Mouse (Mus musculus): ENCODE data around the gene Lrguk. TPM values are rescaled to one million over a fixed set of nuclear protein-coding genes. Genes with fewer than 3 reads are reported as not detected.

The Lrguk gene
- not detected in 2 replicates for total RNA-seq (2017)

DNA sequence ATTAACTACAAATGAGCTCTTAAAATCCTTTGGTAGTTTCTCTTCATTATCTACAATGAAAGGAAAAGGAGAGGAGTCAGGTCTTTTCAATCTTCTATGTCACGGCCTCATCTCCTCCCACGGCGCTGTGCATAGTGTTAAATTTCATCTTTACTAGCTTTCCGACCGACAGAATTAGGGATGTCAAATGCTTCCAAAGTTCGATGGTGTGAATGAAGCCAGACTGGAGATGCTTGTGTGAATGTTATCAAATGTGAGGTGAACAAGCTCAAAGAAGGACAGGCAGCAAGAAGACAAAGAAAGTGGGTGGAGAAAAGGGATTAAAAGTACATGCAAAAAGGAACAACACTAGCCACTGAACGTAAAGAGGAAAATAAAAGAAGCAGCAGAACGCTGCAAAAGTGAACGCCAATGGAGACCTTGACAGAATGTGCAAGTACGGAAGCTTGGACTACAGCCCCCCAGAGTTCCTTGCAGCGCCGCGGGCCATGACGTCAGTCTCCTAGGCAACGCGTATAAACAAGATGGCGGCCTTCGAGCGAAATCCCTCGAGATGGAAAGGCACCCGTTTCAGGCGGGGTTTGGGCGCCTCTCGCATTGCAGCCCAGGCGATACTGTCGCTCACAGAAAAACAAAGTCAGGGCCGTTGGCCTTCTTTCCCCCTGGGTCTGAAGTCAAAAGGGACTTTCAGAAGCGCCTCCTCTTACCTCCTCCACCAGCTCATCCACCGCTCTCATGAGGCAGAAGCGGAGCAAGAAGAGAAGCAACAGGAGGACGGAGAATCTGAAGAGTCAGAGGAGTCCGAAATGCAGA lies at the start of gene Lrguk:
Lrguk (plus strand) TSS at position 516 of the 813 bp plus-strand sequence.
- peak; percentile 85 for ATAC-seq (ENCODE audit: extremely low read depth, insufficient number of reproducible peaks, low FRiP score, poor library complexity, severe bottlenecking)

DNA sequence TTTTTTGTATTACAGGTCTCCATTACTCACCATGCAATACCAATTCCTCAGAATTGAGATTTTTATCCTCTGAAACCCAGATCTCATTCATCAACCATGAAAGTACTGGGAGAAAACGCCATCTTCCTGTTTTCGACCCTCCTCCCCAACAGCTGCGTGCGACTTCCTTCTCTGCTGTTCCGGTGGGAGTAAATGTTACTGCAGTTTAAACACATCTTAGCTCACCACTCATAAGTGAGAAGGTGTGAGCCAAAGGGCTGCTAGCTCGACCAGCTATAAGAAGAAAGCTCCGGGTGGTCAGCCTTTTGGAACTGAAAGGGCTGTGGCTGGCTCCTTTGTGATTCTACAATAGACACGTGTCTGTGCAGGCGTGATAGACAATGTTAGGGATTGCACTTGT lies 46.5 kb upstream of the Lrguk start:
- ATAC-seq (ENCODE audit: extremely low read depth, insufficient number of reproducible peaks, low FRiP score, poor library complexity, severe bottlenecking): no peak

DNA sequence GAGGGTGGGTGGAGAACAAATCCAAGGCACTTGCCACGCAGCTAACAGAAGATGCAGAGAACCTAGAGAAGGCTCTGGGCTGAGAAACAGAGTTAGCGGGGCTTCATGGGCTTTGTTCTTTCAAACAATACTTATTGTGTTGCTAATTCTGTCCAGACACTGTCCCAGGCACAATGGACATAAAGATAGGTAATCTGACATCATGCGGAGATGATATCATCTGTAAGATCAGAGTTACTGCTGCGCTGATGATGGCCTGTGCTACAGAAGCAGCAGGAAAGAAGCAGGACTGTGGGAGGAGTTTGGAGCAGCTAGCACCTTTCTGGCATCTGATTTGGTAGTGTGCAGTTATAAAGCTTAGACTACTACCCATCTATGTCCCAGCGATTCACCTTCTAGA lies 42.1 kb upstream of the Lrguk start:
- no peak for ATAC-seq (ENCODE audit: extremely low read depth, insufficient number of reproducible peaks, low FRiP score, poor library complexity, severe bottlenecking)

DNA sequence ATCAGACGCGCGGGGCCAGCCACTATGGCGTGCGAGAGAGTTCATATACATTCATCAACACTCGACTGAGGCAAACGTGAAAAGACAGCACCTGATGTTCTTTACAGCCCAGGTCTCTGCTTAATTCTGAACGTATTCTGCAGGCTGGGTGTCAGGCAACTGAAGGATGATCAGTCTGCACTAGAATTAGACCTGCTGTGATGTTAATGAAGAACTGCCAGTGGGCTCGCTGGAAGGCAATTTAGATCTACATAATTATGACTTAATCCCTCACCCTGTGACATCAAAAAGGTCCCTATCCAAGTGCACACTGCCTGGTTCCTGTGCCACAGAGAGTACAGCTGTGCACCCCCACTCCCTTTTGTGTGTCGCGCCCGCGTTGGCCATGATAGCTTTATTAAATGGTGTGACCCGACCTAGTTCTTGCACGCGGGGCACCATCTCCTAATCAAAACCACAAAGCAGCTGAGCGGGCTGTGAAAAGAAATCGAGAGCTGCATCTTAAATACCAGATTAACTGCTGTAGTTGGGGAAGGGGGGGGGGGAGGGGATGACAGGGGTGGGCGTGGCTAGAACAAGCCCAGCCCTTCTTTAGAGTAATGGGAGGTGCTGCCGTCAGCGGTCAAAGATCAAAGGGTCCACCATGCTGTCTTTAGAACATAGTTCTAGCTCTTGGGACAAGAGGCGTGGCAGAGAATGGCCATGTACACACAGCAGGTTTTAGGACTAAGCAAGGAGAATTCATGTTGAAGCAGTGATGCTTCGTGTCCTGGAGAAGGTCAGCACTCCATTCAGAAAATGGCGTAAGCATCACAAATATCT lies 36.8 kb upstream of the Lrguk start:
- ATAC-seq (ENCODE audit: extremely low read depth, insufficient number of reproducible peaks, low FRiP score, poor library complexity, severe bottlenecking): no peak

DNA sequence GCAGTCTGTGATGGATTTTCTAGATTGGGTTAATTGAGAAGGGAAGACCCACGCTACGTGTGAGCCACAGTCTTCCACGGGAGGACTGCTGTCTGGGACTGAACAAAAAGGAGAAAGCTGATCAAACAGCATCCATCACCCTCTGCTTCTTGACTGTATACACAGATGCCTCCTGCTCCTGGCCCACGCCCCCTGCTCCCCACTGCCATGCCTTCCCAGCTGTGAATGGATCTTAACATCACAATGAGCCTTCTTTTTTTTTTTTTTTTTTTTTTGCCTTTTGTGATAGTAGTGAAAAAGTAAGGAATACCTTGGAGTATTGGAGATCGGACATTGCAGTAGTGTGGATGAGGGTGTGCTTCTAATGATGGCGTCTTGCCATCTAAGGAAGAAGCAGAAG lies 35.4 kb upstream of the Lrguk start:
- ATAC-seq (ENCODE audit: extremely low read depth, insufficient number of reproducible peaks, low FRiP score, poor library complexity, severe bottlenecking): no peak

DNA sequence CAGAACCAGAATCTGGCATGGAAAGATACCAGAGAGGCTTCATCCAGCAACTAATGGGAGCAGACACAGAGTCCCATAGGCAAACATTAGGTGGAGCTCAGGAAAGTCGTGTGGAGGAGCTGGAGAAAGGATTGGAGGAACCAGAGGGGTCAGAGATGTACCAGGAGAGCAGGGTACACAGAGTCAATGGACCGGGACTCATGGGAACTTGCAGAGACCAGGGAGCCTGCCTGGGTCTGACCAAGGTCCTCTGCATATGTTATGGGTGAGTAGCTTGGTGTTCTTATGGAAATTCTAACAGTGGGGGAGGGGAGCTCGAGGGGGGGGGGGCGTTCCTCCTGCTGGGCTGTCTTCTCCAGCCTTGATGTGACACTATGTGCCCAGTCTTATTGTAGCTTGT lies 30.7 kb upstream of the Lrguk start:
- ATAC-seq (ENCODE audit: extremely low read depth, insufficient number of reproducible peaks, low FRiP score, poor library complexity, severe bottlenecking): no peak

DNA sequence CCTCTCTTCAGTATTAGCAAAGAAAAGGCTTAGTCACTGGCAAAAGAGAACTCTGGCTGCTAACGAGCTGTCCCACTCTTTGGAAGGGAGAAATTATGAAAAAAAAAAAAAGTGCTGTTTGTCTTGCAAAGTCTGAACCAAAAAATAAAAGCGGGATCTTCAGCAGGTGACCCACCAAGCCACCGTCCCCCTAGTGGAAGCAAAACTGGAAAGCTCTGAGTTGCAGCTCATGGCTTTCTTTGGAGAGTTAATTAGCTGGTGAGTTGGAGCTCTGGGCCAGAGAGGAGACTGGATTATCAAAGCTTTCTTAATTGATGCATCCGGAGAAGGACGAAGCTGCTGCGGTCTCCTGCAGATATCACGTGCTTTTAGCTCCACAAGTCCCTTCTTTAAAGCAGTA lies 29.7 kb upstream of the Lrguk start:
- ATAC-seq (ENCODE audit: extremely low read depth, insufficient number of reproducible peaks, low FRiP score, poor library complexity, severe bottlenecking): no peak

DNA sequence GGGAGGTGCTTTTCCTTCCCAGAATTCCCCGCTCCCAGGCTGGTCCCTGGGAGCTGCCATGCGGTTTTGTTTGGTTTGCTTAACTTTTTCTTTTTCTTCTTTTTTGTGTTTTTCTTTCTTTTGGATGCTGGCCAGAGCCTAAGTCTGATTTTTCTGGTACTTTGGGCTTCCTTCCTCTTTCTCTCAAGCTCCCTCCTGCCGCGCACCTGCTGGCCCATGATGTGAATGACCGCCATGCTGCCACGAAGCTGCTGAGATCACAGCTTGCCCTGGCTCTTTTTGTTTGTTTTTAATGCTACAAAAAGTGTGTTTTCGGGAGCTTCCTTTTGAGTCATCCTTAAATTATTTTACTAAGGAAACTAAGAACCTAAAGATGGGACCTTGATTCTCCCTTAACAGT lies 28.6 kb upstream of the Lrguk start:
- no peak for ATAC-seq (ENCODE audit: extremely low read depth, insufficient number of reproducible peaks, low FRiP score, poor library complexity, severe bottlenecking)

DNA sequence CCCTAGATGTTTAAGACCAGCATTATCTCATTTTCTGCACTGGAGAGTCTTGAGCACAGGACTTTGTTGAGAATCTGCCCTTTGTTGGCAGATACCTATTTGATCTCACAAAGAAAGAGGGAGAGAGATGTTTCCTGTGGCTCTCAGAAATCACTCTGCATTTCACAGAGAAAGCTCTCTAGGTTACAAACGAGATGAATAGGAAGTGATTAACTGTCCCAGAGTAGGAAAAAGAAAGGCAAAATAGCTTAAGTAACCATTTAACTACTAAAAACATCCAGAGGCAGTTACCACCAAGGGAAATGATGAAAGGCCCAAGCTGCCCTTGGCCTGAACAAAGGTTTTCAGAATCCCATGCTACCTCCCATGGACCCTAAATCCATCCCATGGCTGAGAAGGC lies 26.2 kb upstream of the Lrguk start:
- ATAC-seq (ENCODE audit: extremely low read depth, insufficient number of reproducible peaks, low FRiP score, poor library complexity, severe bottlenecking): no peak

DNA sequence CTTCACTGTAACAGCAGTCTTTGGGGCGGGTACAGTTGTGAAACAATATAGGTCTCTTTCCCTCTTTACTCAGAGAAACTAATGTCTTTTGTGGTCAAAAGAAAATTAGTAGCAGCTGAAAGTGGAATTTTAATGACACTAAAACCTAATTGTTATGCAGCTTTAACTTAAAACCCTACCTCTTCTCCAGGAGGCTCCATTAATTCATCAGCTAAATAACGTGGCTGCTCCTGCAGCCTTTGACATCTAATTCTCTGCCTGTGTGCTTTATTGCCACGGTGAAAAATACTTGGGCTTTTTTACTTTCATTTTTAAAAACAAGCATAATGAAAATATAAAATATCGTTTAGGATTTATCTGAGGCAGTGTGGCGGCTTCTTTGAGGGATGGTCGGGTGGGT lies 15.8 kb upstream of the Lrguk start:
- ATAC-seq (ENCODE audit: extremely low read depth, insufficient number of reproducible peaks, low FRiP score, poor library complexity, severe bottlenecking): no peak

DNA sequence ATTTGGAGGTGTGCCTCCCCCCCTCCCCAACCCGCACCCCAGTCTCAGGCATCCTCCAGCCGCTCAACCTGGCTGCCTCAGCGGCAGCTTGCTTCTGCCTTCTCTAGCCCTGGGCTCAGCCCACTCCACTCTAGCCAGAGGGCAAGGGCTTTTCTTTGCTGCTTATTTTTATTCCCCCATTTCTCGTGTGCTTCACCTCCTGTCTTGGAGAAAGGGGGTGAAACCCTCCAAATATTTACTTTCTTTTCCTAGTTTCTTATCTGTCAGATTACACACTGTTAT lies 439 bp downstream of the Lrguk start:
- no peak for ATAC-seq (ENCODE audit: extremely low read depth, insufficient number of reproducible peaks, low FRiP score, poor library complexity, severe bottlenecking)

DNA sequence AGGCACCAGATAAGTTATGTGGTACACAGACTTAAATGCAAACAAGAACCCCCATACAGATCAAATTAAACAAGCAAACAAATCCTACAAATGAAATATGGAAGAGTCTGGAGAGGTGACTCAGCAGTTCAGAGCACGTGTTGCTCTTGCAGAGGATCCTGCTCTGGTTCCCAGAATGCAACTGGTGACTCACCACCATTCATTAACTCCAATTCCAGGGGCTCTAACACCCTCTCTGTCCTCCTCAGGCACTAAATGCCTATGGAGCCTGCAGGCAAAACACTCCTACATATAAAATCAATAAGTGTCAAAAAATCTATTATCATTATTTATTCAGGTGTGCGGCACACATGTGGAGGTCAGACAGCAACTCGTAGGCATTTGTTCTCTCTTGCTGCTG lies 4.8 kb downstream of the Lrguk start:
- no peak for ATAC-seq (ENCODE audit: extremely low read depth, insufficient number of reproducible peaks, low FRiP score, poor library complexity, severe bottlenecking)

DNA sequence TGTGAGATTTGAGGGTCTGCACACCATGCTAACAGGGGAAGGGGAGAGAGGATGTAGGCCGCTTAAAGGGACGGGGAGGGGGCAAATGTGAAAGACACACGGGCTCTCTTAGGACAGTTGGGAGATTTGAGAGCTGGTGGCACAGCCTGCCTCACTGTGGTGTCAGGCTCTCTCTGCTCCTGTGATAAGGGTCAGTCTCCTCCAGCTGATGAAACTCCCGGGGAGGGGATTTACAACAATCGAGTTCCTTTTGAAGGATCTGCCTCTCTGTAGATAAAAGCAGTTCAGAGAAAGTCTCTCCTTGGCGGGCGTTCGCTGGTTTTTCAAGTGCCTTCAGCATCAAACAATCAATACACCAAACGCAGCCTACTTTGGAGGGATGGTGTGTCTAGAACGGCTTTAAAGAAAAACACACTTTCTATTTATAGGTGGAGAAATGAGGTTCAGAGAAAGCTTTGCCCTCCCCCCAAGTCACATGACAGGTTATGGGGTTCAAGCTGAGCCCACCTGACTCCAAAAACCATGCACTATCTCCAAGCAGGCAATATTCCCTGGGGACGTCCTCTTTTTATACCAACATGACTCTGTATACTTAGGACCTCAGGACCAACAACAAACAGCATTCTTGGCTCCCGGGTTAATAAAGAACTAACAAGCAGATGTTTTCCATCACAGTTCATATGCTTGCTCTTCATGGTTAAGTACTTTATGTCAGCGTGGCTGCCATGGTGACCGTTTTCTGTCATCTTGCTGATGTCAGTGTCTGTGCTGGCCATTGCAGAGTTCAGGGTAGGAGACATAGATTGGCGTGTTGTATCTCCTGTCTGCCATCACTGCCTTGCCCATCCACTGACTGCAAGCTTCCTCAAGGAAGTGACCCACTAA lies 5.6 kb downstream of the Lrguk start:
- no peak for ATAC-seq (ENCODE audit: extremely low read depth, insufficient number of reproducible peaks, low FRiP score, poor library complexity, severe bottlenecking)

DNA sequence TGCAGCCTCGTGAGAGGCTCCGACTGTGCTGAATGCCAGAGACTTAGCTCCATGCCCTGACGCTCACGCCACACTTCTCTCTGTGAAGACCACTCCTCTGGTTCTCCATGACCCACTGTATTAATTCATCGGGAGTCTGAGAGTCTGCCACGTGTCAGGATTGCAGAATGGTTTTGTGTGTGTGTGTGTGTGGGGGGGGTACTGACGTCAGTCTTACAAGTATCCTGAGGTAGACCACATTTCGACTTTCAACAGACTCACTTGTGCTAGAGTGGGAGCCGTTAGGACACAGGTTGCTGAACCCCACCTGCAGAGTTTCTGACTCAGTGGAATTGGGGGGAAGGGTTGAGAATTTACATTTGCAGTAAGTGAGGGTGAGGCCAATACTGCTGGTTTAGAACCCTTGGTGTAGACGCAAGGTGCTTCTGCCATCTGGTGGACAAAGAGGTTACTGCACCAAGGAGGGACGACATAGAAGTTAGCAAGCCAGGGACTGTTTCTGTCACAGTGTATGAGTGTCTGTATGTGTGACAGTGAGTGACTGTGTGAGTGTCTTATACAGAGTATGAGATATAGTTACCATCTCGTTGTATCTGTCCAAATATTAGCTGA lies 11.5 kb downstream of the Lrguk start:
- 0 out of 2 replicates have a peak, but pooled peaks have one; percentile 44 for ATAC-seq (ENCODE audit: extremely low read depth, insufficient number of reproducible peaks, low FRiP score, poor library complexity, severe bottlenecking)

DNA sequence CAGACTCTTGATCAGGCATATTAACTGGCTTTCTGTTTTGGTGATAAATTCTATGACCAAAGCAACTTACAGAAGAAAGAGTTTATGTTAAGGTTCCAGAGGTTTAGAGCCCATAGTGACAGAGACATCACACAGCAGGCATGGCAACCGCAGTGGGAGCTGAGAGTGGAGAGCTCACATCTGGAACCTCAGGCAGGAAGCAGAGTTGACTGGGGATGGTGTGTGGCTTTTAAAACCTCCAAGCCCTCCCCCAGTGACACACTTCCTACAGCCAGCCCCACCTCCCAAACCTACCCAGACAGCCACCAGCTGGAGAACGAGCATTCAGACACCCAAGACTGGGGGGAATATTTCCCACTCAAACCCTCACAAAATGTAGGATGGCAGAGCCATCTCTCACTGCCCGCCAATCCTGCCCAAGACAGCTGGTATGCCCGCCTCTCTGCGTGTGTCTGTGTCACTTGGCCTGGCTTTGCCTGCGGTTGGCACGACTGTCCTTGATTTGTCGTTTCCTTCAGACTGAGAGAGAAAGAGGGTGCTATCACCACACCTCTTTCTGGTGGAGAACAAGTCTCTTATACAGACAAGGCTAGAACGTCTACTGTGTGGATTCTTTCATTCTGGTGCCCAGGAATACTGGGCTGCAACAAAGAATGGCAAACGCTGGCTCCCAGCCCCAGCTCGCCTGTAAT lies 12.5 kb downstream of the Lrguk start:
- ATAC-seq (ENCODE audit: extremely low read depth, insufficient number of reproducible peaks, low FRiP score, poor library complexity, severe bottlenecking): no peak

DNA sequence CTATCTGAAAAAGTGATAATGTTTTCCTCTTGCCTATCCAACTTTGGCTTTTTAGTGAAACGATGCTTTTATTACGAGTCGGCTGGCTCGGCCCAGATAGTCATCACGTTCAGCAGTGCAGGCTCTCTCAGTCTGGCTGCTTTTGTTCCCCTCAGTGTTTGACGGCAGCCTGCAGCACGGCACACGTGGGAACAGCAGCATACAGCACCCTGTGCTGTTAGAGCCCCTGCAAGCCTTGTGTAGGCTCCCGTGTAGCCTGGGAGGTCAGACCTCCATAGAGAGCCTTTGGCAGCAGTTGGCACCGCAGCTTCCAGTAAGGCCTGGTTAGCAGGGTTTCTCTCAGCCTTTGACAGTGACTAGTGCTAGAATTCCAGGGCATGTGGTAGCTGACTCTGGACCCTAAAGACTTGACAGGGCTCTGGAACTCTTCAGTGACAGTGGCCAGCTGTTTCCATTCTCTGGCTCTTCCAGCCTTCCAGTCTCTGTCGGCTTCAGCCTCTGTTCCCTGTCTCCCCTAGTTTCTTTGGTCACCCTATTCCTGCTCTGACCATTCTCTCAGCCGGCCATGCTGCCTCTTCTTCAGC lies 15.1 kb downstream of the Lrguk start:
- ATAC-seq (ENCODE audit: extremely low read depth, insufficient number of reproducible peaks, low FRiP score, poor library complexity, severe bottlenecking): no peak

DNA sequence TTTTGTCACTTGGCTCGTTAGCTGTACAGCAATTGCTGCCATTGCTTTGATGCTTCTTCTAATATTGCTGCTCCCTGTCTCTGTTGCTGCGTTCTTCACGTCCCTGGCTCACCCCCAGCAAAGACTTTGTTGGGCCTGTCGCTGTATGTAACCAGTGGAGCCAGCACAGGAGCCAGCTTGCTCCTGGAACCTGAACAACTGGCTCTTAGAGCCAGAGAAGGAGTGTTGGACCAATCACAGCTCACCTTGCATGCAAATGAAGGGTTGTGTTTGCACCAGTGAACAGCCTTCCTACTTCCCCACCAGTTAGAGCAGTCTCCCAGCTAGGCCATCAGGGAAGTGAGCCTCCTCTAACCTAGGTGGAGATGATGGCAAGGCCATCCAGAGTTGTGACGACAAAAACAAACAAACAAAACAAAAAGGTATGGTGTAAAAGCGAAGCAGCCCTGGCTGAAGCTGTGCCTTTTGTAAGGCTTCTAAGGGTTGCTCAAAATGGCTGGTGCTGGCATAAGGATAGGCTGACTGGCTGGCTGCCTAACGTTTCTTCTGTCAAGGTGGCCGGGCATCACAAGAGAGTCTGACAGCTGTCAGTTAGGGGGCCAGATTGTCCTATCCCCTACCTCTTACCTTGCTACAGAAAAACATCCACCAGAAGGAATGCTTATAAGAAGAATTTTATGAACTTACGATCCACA lies 15.7 kb downstream of the Lrguk start:
- no peak for ATAC-seq (ENCODE audit: extremely low read depth, insufficient number of reproducible peaks, low FRiP score, poor library complexity, severe bottlenecking)
